Mouse (Mus musculus): ENCODE results near the gene Olfr1049. TPM values are rescaled to one million over a fixed set of nuclear protein-coding genes. Genes with fewer than 3 reads are reported as not detected.
"Not testable (repeated sequence)": the region's sequence is repeated elsewhere in the genome, so short reads cannot be mapped to it uniquely, and the experiment has no call there.

Gene Olfr1049
- polyA plus RNA-seq (2014; fragmentation: Nextera tagmentation; extraction: Ambion mirVana): not detected in 2 replicates

DNA sequence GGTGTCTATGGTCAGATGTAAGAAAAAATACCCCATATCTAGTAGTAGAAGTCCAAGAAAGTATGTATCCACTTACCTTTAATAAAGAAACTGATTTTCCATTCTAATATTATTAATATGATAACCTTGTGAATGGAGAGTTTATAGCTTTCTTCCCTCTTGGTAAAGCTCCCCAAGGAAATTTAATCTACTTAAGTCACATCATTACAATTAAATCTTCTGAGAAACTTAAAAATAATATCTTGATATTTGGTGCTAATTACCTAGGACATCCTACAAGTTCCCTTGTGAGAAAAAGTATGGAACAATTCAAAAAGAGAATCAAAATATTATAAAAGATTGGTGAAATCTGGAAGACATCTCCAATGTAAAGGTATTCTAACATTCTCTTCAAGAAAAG lies at the start of gene Olfr1049:
TSS of gene Olfr1049 (minus strand) at position 101 of the 400 bp plus-strand sequence.
- not testable (repeated sequence) for H3K27me3 ChIP-seq (ENCODE audit: control insufficient read depth, insufficient read depth, low read length); H3K4me2 ChIP-seq (ENCODE audit: low read depth, low read length); H3K4me1 ChIP-seq (ENCODE audit: control insufficient read depth, insufficient read depth, low read length); H3K9ac ChIP-seq (replicated peaks; ENCODE audit: low read depth, low read length); H3K36me3 ChIP-seq (ENCODE audit: control insufficient read depth, insufficient read depth, low read length); ATAC-seq (ENCODE audit: low read depth); H3K4me3 ChIP-seq (ENCODE audit: low read depth, low read length); H3K27ac ChIP-seq (ENCODE audit: low read depth, low read length); H3K9me3 ChIP-seq (ENCODE audit: control insufficient read depth, low read length)

DNA sequence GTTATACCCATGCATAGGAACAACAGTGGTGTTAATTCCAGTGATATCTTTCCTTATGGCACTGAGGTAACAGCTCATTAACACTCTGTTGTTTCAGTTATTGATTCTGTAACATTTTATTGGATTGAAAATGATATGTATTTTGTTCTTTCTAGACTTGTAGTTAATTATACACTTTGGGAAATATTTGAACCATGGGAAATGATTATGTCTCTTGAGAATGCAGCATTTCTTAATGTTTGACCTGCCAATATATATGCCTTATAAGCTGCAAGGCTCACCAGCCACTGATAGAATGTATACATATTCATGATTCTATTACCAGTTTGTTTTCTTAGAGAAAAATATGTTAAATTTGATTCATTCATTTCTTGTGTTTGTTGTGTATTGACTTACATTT lies 34.0 kb upstream of the Olfr1049 start, which contains the start of gene Olfr1052:
TSS of gene Olfr1052 (plus strand) at position 301 of the 400 bp plus-strand sequence.
- H3K4me2 ChIP-seq (ENCODE audit: low read depth, low read length): no peak within 1 kb of the TSS
- H3K9me3 ChIP-seq (ENCODE audit: control insufficient read depth, low read length): no peaks in the 10 kb centered on the region
- ATAC-seq (ENCODE audit: low read depth): no peak
- no peak within 1 kb of the TSS for H3K27ac ChIP-seq (ENCODE audit: low read depth, low read length)
- H3K36me3 ChIP-seq (ENCODE audit: control insufficient read depth, insufficient read depth, low read length): no peaks in the 10 kb centered on the region
- H3K27me3 ChIP-seq (ENCODE audit: control insufficient read depth, insufficient read depth, low read length): no peaks in the 10 kb centered on the region
- H3K4me3 ChIP-seq (ENCODE audit: low read depth, low read length): no peak within 1 kb of the TSS
- no peak within 1 kb of the TSS for H3K9ac ChIP-seq (replicated peaks; ENCODE audit: low read depth, low read length)
- no peaks in the 10 kb centered on the region for H3K4me1 ChIP-seq (ENCODE audit: control insufficient read depth, insufficient read depth, low read length)

- H3K4me1 ChIP-seq (ENCODE audit: control insufficient read depth, insufficient read depth, low read length); ATAC-seq (ENCODE audit: low read depth); H3K9ac ChIP-seq (replicated peaks; ENCODE audit: low read depth, low read length); H3K27ac ChIP-seq (ENCODE audit: low read depth, low read length); H3K9me3 ChIP-seq (ENCODE audit: control insufficient read depth, low read length); H3K4me3 ChIP-seq (ENCODE audit: low read depth, low read length); H3K4me2 ChIP-seq (ENCODE audit: low read depth, low read length); H3K27me3 ChIP-seq (ENCODE audit: control insufficient read depth, insufficient read depth, low read length); H3K36me3 ChIP-seq (ENCODE audit: control insufficient read depth, insufficient read depth, low read length): not testable (repeated sequence)
These were observed 20.9 kb upstream of the Olfr1049 start, which contains the start of gene Olfr1051 for GRCm38 (mm10) chr2:86278988-86279387. Gene Olfr1051, minus strand, starts transcription at chr2:86279088.

- no peak for ATAC-seq (ENCODE audit: low read depth)
- Histone ChIP-seq H3K9ac (replicated peaks; ENCODE audit: low read depth, low read length) (no peak within 1 kb of the TSS), H3K36me3 (ENCODE audit: control insufficient read depth, insufficient read depth, low read length) (no peaks in the 10 kb centered on the region), H3K9me3 (ENCODE audit: control insufficient read depth, low read length) (no peaks in the 10 kb centered on the region), H3K4me2 (ENCODE audit: low read depth, low read length) (no peak within 1 kb of the TSS), H3K4me1 (ENCODE audit: control insufficient read depth, insufficient read depth, low read length) (no peaks in the 10 kb centered on the region), H3K4me3 (ENCODE audit: low read depth, low read length) (no peak within 1 kb of the TSS), H3K27ac (ENCODE audit: low read depth, low read length) (no peak within 1 kb of the TSS), H3K27me3 (ENCODE audit: control insufficient read depth, insufficient read depth, low read length) (no peaks in the 10 kb centered on the region)
These were observed 17.9 kb downstream of the Olfr1049 start, which contains the start of gene Olfr1048 for GRCm38 (mm10) chr2:86240189-86240588. Gene Olfr1048, minus strand, starts transcription at chr2:86240289.

- no peak for ATAC-seq (ENCODE audit: low read depth)
These were observed 26.8 kb downstream of the Olfr1049 start, which contains the start of gene Olfr1047 for GRCm38 (mm10) chr2:86231301-86231700. Gene Olfr1047, minus strand, starts transcription at chr2:86231401.

GRCm38 (mm10) chr2:86219214-86219613 lies 38.9 kb downstream of the Olfr1049 start, which contains the start of gene Olfr1046:
Gene Olfr1046, minus strand, starts transcription at chr2:86219314.
- Histone ChIP-seq H3K27ac (ENCODE audit: low read depth, low read length) (no peak within 1 kb of the TSS), H3K4me1 (ENCODE audit: control insufficient read depth, insufficient read depth, low read length) (no peaks in the 10 kb centered on the region), H3K36me3 (ENCODE audit: control insufficient read depth, insufficient read depth, low read length) (no peaks in the 10 kb centered on the region), H3K9me3 (ENCODE audit: control insufficient read depth, low read length) (no peaks in the 10 kb centered on the region), H3K27me3 (ENCODE audit: control insufficient read depth, insufficient read depth, low read length) (no peaks in the 10 kb centered on the region), H3K4me2 (ENCODE audit: low read depth, low read length) (no peak within 1 kb of the TSS), H3K9ac (replicated peaks; ENCODE audit: low read depth, low read length) (no peak within 1 kb of the TSS), H3K4me3 (ENCODE audit: low read depth, low read length) (no peak within 1 kb of the TSS)
- no peak for ATAC-seq (ENCODE audit: low read depth)
- WGBS: 69% methylated on average over 2 of the region's 2 CpGs

More at GRCm38 (mm10) chr2:86231301-86231700, 26.8 kb downstream of the Olfr1049 start, which contains the start of gene Olfr1047:
- Histone ChIP-seq H3K9me3 (ENCODE audit: control insufficient read depth, low read length) (no peaks in the 10 kb centered on the region), H3K4me1 (ENCODE audit: control insufficient read depth, insufficient read depth, low read length) (no peaks in the 10 kb centered on the region), H3K27me3 (ENCODE audit: control insufficient read depth, insufficient read depth, low read length) (no peaks in the 10 kb centered on the region), H3K9ac (replicated peaks; ENCODE audit: low read depth, low read length) (no peak within 1 kb of the TSS), H3K4me3 (ENCODE audit: low read depth, low read length) (no peak within 1 kb of the TSS), H3K36me3 (ENCODE audit: control insufficient read depth, insufficient read depth, low read length) (no peaks in the 10 kb centered on the region), H3K27ac (ENCODE audit: low read depth, low read length) (no peak within 1 kb of the TSS), H3K4me2 (ENCODE audit: low read depth, low read length) (no peak within 1 kb of the TSS)
- 95% methylated on average over 1 of the region's 1 CpGs for WGBS

Other genes with a start within 250 kb of the Olfr1049 start
- not detected in 2 replicates for gene Olfr1033, start 237.7 kb downstream of the Olfr1049 start, polyA plus RNA-seq (2014; fragmentation: Nextera tagmentation; extraction: Ambion mirVana)
- gene Olfr1034, start 212.5 kb downstream of the Olfr1049 start, polyA plus RNA-seq (2014; fragmentation: Nextera tagmentation; extraction: Ambion mirVana): not detected in 2 replicates
- gene Olfr1036, start 184.3 kb downstream of the Olfr1049 start, polyA plus RNA-seq (2014; fragmentation: Nextera tagmentation; extraction: Ambion mirVana): not detected in 2 replicates
- not detected in 2 replicates for gene Olfr1037, start 170.9 kb downstream of the Olfr1049 start, polyA plus RNA-seq (2014; fragmentation: Nextera tagmentation; extraction: Ambion mirVana)
- gene Olfr1039, start 122.4 kb downstream of the Olfr1049 start, polyA plus RNA-seq (2014; fragmentation: Nextera tagmentation; extraction: Ambion mirVana): not detected in 2 replicates
- gene Olfr1040, start 111.6 kb downstream of the Olfr1049 start, polyA plus RNA-seq (2014; fragmentation: Nextera tagmentation; extraction: Ambion mirVana): not detected in 2 replicates
- gene Olfr1042, start 96.5 kb downstream of the Olfr1049 start, polyA plus RNA-seq (2014; fragmentation: Nextera tagmentation; extraction: Ambion mirVana): not detected in 2 replicates
- not detected in 2 replicates for gene Olfr1043, start 90.8 kb downstream of the Olfr1049 start, polyA plus RNA-seq (2014; fragmentation: Nextera tagmentation; extraction: Ambion mirVana)
- gene Olfr1044, start 80.5 kb downstream of the Olfr1049 start, polyA plus RNA-seq (2014; fragmentation: Nextera tagmentation; extraction: Ambion mirVana): not detected in 2 replicates
- gene Olfr52, start 72.6 kb downstream of the Olfr1049 start, polyA plus RNA-seq (2014; fragmentation: Nextera tagmentation; extraction: Ambion mirVana): not detected in 2 replicates
- not detected in 2 replicates for gene Olfr1045, start 55.3 kb downstream of the Olfr1049 start, polyA plus RNA-seq (2014; fragmentation: Nextera tagmentation; extraction: Ambion mirVana)
- not detected in 2 replicates for gene Olfr1046, start 39.0 kb downstream of the Olfr1049 start, polyA plus RNA-seq (2014; fragmentation: Nextera tagmentation; extraction: Ambion mirVana)
- gene Olfr1047, start 26.9 kb downstream of the Olfr1049 start, polyA plus RNA-seq (2014; fragmentation: Nextera tagmentation; extraction: Ambion mirVana): not detected in 2 replicates
- gene Olfr1048, start 18.0 kb downstream of the Olfr1049 start, polyA plus RNA-seq (2014; fragmentation: Nextera tagmentation; extraction: Ambion mirVana): not detected in 2 replicates
- not detected in 2 replicates for gene Olfr1051, start 20.8 kb upstream of the Olfr1049 start, polyA plus RNA-seq (2014; fragmentation: Nextera tagmentation; extraction: Ambion mirVana)
- not detected in 2 replicates for gene Olfr1052, start 34.1 kb upstream of the Olfr1049 start, polyA plus RNA-seq (2014; fragmentation: Nextera tagmentation; extraction: Ambion mirVana)
- gene Olfr1053, start 57.0 kb upstream of the Olfr1049 start, polyA plus RNA-seq (2014; fragmentation: Nextera tagmentation; extraction: Ambion mirVana): not detected in 2 replicates
- gene Olfr1054, start 77.1 kb upstream of the Olfr1049 start, polyA plus RNA-seq (2014; fragmentation: Nextera tagmentation; extraction: Ambion mirVana): not detected in 2 replicates
- not detected in 2 replicates for gene Olfr1055, start 92.0 kb upstream of the Olfr1049 start, polyA plus RNA-seq (2014; fragmentation: Nextera tagmentation; extraction: Ambion mirVana)
- gene Olfr1056, start 104.1 kb upstream of the Olfr1049 start, polyA plus RNA-seq (2014; fragmentation: Nextera tagmentation; extraction: Ambion mirVana): not detected in 2 replicates
- gene Olfr1057, start 120.1 kb upstream of the Olfr1049 start, polyA plus RNA-seq (2014; fragmentation: Nextera tagmentation; extraction: Ambion mirVana): not detected in 2 replicates
- not detected in 2 replicates for gene Olfr1058, start 130.2 kb upstream of the Olfr1049 start, polyA plus RNA-seq (2014; fragmentation: Nextera tagmentation; extraction: Ambion mirVana)
- gene Olfr1061, start 155.7 kb upstream of the Olfr1049 start, polyA plus RNA-seq (2014; fragmentation: Nextera tagmentation; extraction: Ambion mirVana): not detected in 2 replicates
- not detected in 2 replicates for gene Olfr1062, start 168.4 kb upstream of the Olfr1049 start, polyA plus RNA-seq (2014; fragmentation: Nextera tagmentation; extraction: Ambion mirVana)
- not detected in 2 replicates for gene Olfr1065, start 192.3 kb upstream of the Olfr1049 start, polyA plus RNA-seq (2014; fragmentation: Nextera tagmentation; extraction: Ambion mirVana)
- gene Olfr1066, start 197.9 kb upstream of the Olfr1049 start, polyA plus RNA-seq (2014; fragmentation: Nextera tagmentation; extraction: Ambion mirVana): not detected in 2 replicates
- not detected in 2 replicates for gene Olfr228, start 229.1 kb upstream of the Olfr1049 start, polyA plus RNA-seq (2014; fragmentation: Nextera tagmentation; extraction: Ambion mirVana)

Data from neural tube, embryonic 14.5 days (tissue).